Mouse (Mus musculus) hindbrain, embryonic 14.5 days (tissue): ENCODE results near the gene Pitx1. TPM values are rescaled to one million over a fixed set of nuclear protein-coding genes. Genes with fewer than 3 reads are reported as not detected.

ENCODE experiments used
- ATAC-seq: fragments of 200-750 bp; cut with Nextera tagmentation; 2 replicates; pipeline ENCODE4 v1.8.0; 2017; ENCODE audit warnings: moderate number of reproducible peaks, mild to moderate bottlenecking, moderate TSS enrichment, moderate library complexity; ENCODE audit not compliant: low FRiP score
- DNase-seq: peaks from one replicate; pipeline ENCODE4 v3.0.0-alpha.2; 2015; ENCODE audit warnings: low spot score
- H3K27ac ChIP-seq: fragments of 300-500 bp; sonication (generic); 2 replicates; pipeline ENCODE4 v1.5.1; 2014; ENCODE audit warnings: mild to moderate bottlenecking, moderate library complexity
- H3K27me3 ChIP-seq: fragments of 300-500 bp; sonication (generic); 2 replicates; pipeline ENCODE4 v1.6.1; 2014; ENCODE audit warnings: mild to moderate bottlenecking, low read length, mixed read lengths; ENCODE audit not compliant: control insufficient read depth, insufficient read depth
- H3K36me3 ChIP-seq: fragments of 300-500 bp; sonication (generic); replicated peaks from 2 replicates; pipeline ENCODE4 v1.6.1; 2014; ENCODE audit not compliant: control insufficient read depth, insufficient read depth
- H3K4me1 ChIP-seq: fragments of 300-500 bp; sonication (generic); replicated peaks from 2 replicates; pipeline ENCODE4 v1.6.1; 2014; ENCODE audit warnings: antibody characterized with exemption, low read length, mixed read lengths; ENCODE audit not compliant: control insufficient read depth, insufficient read depth
- H3K4me2 ChIP-seq: fragments of 300-500 bp; sonication (generic); replicated peaks from 2 replicates; pipeline ENCODE4 v1.6.1; 2014; ENCODE audit warnings: mild to moderate bottlenecking, moderate library complexity
- H3K4me3 ChIP-seq: fragments of 300-500 bp; sonication (generic); replicated peaks from 2 replicates; pipeline ENCODE4 v1.5.1; 2014; ENCODE audit warnings: mild to moderate bottlenecking, low read length
- H3K9ac ChIP-seq: fragments of 300-500 bp; sonication (generic); 2 replicates; pipeline ENCODE4 v1.6.1; 2014
- H3K9me3 ChIP-seq: fragments of 300-500 bp; sonication (generic); 2 replicates; pipeline ENCODE4 v1.6.1; 2016; ENCODE audit warnings: low read length; ENCODE audit not compliant: control insufficient read depth
- WGBS: fragments of 180-500 bp; shearing (Covaris S2); extraction: QIAGEN DNeasy Blood & Tissue Kit; methylation state at CpG from one replicate; pipeline ENCODE4 v1.1.7; 2014; 5-methylcytosine and 5-hydroxymethylcytosine counted together
- polyA plus RNA-seq: library from polyadenylated mRNA; unstranded; fragments of >200 nt; fragmentation: Nextera tagmentation; extraction: Ambion mirVana; gene quantifications from 2 replicates; pipeline ENCODE4 v1.2.1, GENCODE M21; 2014

Pitx1 gene
- not detected in 2 replicates for polyA plus RNA-seq

GRCm38 (mm10) chr13:55836142-55836625 is at the start of gene Pitx1:
Pitx1 (minus strand) TSS chr13:55836192.
- no peak for DNase-seq
- Histone ChIP-seq H3K27ac (no peak within 1 kb of the TSS), H3K4me2 (no peak within 1 kb of the TSS), H3K4me3 (no peak within 1 kb of the TSS), H3K9me3 (no peaks in the 10 kb centered on the region), H3K9ac (no peak within 1 kb of the TSS), H3K27me3 (peaks cover 92% of the 10 kb centered on the region), H3K4me1 (no peaks in the 10 kb centered on the region), H3K36me3 (no peaks in the 10 kb centered on the region)
- ATAC-seq, result no peak
- WGBS, result 2% methylated on average over 35 of the region's 36 CpGs

GRCm38 (mm10) chr13:55881431-55882202 is 45.6 kb upstream of the Pitx1 start:
- no peak overlapping the region for H3K4me2 ChIP-seq
- H3K9ac ChIP-seq, result no peak overlapping the region
- H3K4me1 ChIP-seq, result no peaks in the 10 kb centered on the region
- ATAC-seq, result no peak
- H3K4me3 ChIP-seq, result no peak overlapping the region
- no peaks in the 10 kb centered on the region for H3K27me3 ChIP-seq
- H3K9me3 ChIP-seq, result no peaks in the 10 kb centered on the region
- no peak for DNase-seq
- no peak overlapping the region for H3K27ac ChIP-seq
- no peaks in the 10 kb centered on the region for H3K36me3 ChIP-seq
- 65% methylated on average over 16 of the region's 16 CpGs for WGBS

GRCm38 (mm10) chr13:55878353-55878752 is 42.4 kb upstream of the Pitx1 start:
- 85% methylated on average over 4 of the region's 4 CpGs for WGBS
- H3K27me3 ChIP-seq, result no peaks in the 10 kb centered on the region

GRCm38 (mm10) chr13:55871410-55871809 is 35.4 kb upstream of the Pitx1 start:
- WGBS, result 81% methylated on average over 7 of the region's 7 CpGs
- ATAC-seq, result no peak
- H3K27ac ChIP-seq, result no peak overlapping the region
- H3K9ac ChIP-seq, result no peak overlapping the region
- no peaks in the 10 kb centered on the region for H3K4me1 ChIP-seq
- H3K36me3 ChIP-seq, result no peaks in the 10 kb centered on the region
- DNase-seq, result no peak
- no peak overlapping the region for H3K4me2 ChIP-seq
- no peaks in the 10 kb centered on the region for H3K27me3 ChIP-seq
- H3K4me3 ChIP-seq, result no peak overlapping the region
- H3K9me3 ChIP-seq, result no peaks in the 10 kb centered on the region

More at GRCm38 (mm10) chr13:55878353-55878752, 42.4 kb upstream of the Pitx1 start:
- Histone ChIP-seq H3K36me3 (no peaks in the 10 kb centered on the region), H3K4me2 (no peak overlapping the region), H3K4me1 (no peaks in the 10 kb centered on the region), H3K27ac (no peak overlapping the region), H3K9ac (no peak overlapping the region), H3K9me3 (no peaks in the 10 kb centered on the region), H3K4me3 (no peak overlapping the region)
- no peak for ATAC-seq
- DNase-seq, result no peak

- Histone ChIP-seq H3K9ac (no peak overlapping the region), H3K4me1 (no peaks in the 10 kb centered on the region), H3K9me3 (no peaks in the 10 kb centered on the region), H3K4me2 (no peak overlapping the region), H3K4me3 (no peak overlapping the region), H3K36me3 (no peaks in the 10 kb centered on the region), H3K27ac (no peak overlapping the region), H3K27me3 (no peaks in the 10 kb centered on the region)
- ATAC-seq (no peak), DNase-seq (no peak)
- 85% methylated on average over 1 of the region's 1 CpGs for WGBS
Observed at GRCm38 (mm10) chr13:55870001-55870400, 34.0 kb upstream of the Pitx1 start.

GRCm38 (mm10) chr13:55867540-55868103 is 31.6 kb upstream of the Pitx1 start:
- H3K4me1 ChIP-seq, result no peaks in the 10 kb centered on the region
- H3K27me3 ChIP-seq, result peaks cover 5% of the 10 kb centered on the region; the same call in 1 of the 2 replicates
- H3K27ac ChIP-seq, result no peak overlapping the region
- DNase-seq, result no peak
- H3K36me3 ChIP-seq, result no peaks in the 10 kb centered on the region
- H3K4me3 ChIP-seq, result no peak overlapping the region
- ATAC-seq, result no peak
- no peak overlapping the region for H3K4me2 ChIP-seq
- 46% methylated on average over 13 of the region's 13 CpGs for WGBS
- H3K9me3 ChIP-seq, result no peaks in the 10 kb centered on the region
- H3K9ac ChIP-seq, result no peak overlapping the region

GRCm38 (mm10) chr13:55860483-55860882 is 24.5 kb upstream of the Pitx1 start:
- Histone ChIP-seq H3K9me3 (no peaks in the 10 kb centered on the region), H3K27ac (no peak overlapping the region), H3K36me3 (no peaks in the 10 kb centered on the region), H3K4me1 (no peaks in the 10 kb centered on the region), H3K4me3 (no peak overlapping the region), H3K27me3 (peaks cover 47% of the 10 kb centered on the region), H3K4me2 (no peak overlapping the region), H3K9ac (no peak overlapping the region)
- WGBS, result 54% methylated on average over 10 of the region's 10 CpGs
- DNase-seq (no peak), ATAC-seq (no peak)

- Histone ChIP-seq H3K4me1 (no peaks in the 10 kb centered on the region), H3K36me3 (no peaks in the 10 kb centered on the region), H3K9ac (no peak overlapping the region), H3K27me3 (peaks cover 62% of the 10 kb centered on the region), H3K27ac (no peak overlapping the region), H3K4me3 (no peak overlapping the region), H3K9me3 (no peaks in the 10 kb centered on the region), H3K4me2 (no peak overlapping the region)
- ATAC-seq (no peak), DNase-seq (no peak)
- WGBS, result 94% methylated on average over 5 of the region's 5 CpGs
Observed at GRCm38 (mm10) chr13:55858463-55858862, 22.5 kb upstream of the Pitx1 start.

- no peak for DNase-seq
- Histone ChIP-seq H3K36me3 (no peaks in the 10 kb centered on the region), H3K4me3 (no peak overlapping the region), H3K27ac (no peak overlapping the region), H3K4me2 (no peak overlapping the region), H3K9ac (no peak overlapping the region), H3K4me1 (no peaks in the 10 kb centered on the region), H3K9me3 (no peaks in the 10 kb centered on the region), H3K27me3 (peaks cover 61% of the 10 kb centered on the region)
- WGBS, result 59% methylated on average over 7 of the region's 7 CpGs
- ATAC-seq, result no peak
Observed at GRCm38 (mm10) chr13:55855793-55856192, 19.8 kb upstream of the Pitx1 start.
